Mouse (Mus musculus) skeletal muscle tissue, adult 2 months (tissue): ENCODE data around the gene Fads3.

Experiments
- DNase-seq: peaks from one replicate; pipeline ENCODE4 v3.0.0-alpha.2; 2012; ENCODE audit warnings: low read depth, low spot score

Gene Fads3

GRCm38 (mm10) chr19:10021981-10022380 is 19.4 kb upstream of the Fads3 start:
- no peak for DNase-seq

GRCm38 (mm10) chr19:10022414-10023303 is 18.7 kb upstream of the Fads3 start:
- DNase-seq, result no peak

- DNase-seq, result no peak
Observed at GRCm38 (mm10) chr19:10023304-10023758, 18.0 kb upstream of the Fads3 start.

GRCm38 (mm10) chr19:10025169-10025875 is 16.0 kb upstream of the Fads3 start:
- no peak for DNase-seq

GRCm38 (mm10) chr19:10029746-10030145 is 11.6 kb upstream of the Fads3 start:
- DNase-seq, result no peak

- no peak for DNase-seq
Observed at GRCm38 (mm10) chr19:10033211-10033973, 8.0 kb upstream of the Fads3 start.

- DNase-seq, result no peak
Observed at GRCm38 (mm10) chr19:10034356-10034755, 7.0 kb upstream of the Fads3 start.

GRCm38 (mm10) chr19:10034785-10035447 is 6.5 kb upstream of the Fads3 start:
- DNase-seq, result peak; percentile 67

- no peak for DNase-seq
Observed at GRCm38 (mm10) chr19:10037534-10037933, 3.8 kb upstream of the Fads3 start.

- no peak for DNase-seq
Observed at GRCm38 (mm10) chr19:10038364-10038763, 3.0 kb upstream of the Fads3 start.

- DNase-seq, result no peak
Observed at GRCm38 (mm10) chr19:10038910-10039309, 2.5 kb upstream of the Fads3 start.

- no peak for DNase-seq
Observed at GRCm38 (mm10) chr19:10039615-10040014, 1.8 kb upstream of the Fads3 start.

GRCm38 (mm10) chr19:10040866-10041387 is 442 bp upstream of the Fads3 start:
- DNase-seq, result no peak

GRCm38 (mm10) chr19:10042232-10042631 is 863 bp downstream of the Fads3 start:
- DNase-seq, result no peak

- DNase-seq, result no peak
Observed at GRCm38 (mm10) chr19:10042816-10043215, 1.4 kb downstream of the Fads3 start.

GRCm38 (mm10) chr19:10043643-10044042 is 2.3 kb downstream of the Fads3 start:
- DNase-seq, result no peak

- DNase-seq, result no peak
Observed at GRCm38 (mm10) chr19:10045707-10046106, 4.3 kb downstream of the Fads3 start.

GRCm38 (mm10) chr19:10046346-10046745 is 5.0 kb downstream of the Fads3 start:
- DNase-seq, result no peak

GRCm38 (mm10) chr19:10046983-10047382 is 5.6 kb downstream of the Fads3 start:
- no peak for DNase-seq

GRCm38 (mm10) chr19:10049533-10049932 is 8.2 kb downstream of the Fads3 start:
- no peak for DNase-seq

GRCm38 (mm10) chr19:10050438-10050837 is 9.1 kb downstream of the Fads3 start:
- no peak for DNase-seq
